Mouse (Mus musculus): ENCODE data around the gene Ssbp4. TPM values are rescaled to one million over a fixed set of nuclear protein-coding genes. Genes with fewer than 3 reads are reported as not detected.

The Ssbp4 gene
- polyA plus RNA-seq (2015; fragmentation: Nextera tagmentation; extraction: Ambion mirVana): 68.4 and 69.5 TPM in 2 replicates

GRCm38 (mm10) chr8:70608749-70609367 is at the start of gene Ssbp4:
Gene Ssbp4, minus strand, starts transcription at chr8:70608872.
- 4% methylated on average over 26 of the region's 26 CpGs for WGBS
- H3K36me3 ChIP-seq (ENCODE audit: control insufficient read depth, insufficient read depth): no peaks in the 10 kb centered on the region
- peak within 1 kb of the TSS; percentile 96 for H3K27ac ChIP-seq (ENCODE audit: low read length)
- H3K4me2 ChIP-seq (ENCODE audit: low read depth, low read length): peak within 1 kb of the TSS; percentile 99
- H3K4me1 ChIP-seq (ENCODE audit: control insufficient read depth, insufficient read depth, low read length): peaks cover 17% of the 10 kb centered on the region
- H3K9ac ChIP-seq (ENCODE audit: low read length): peak within 1 kb of the TSS; percentile 85
- no peaks in the 10 kb centered on the region for H3K9me3 ChIP-seq (replicated peaks; ENCODE audit: control insufficient read depth, low read length)
- no peaks in the 10 kb centered on the region for H3K27me3 ChIP-seq (ENCODE audit: control insufficient read depth, insufficient read depth, low read length)
- peak; percentile 0; the same call in 1 of the 2 replicates for ATAC-seq (replicated peaks; ENCODE audit: extremely low read depth, insufficient read depth, low FRiP score)
- H3K4me3 ChIP-seq (ENCODE audit: low read length): peak within 1 kb of the TSS; percentile 74

- Histone ChIP-seq H3K4me2 (ENCODE audit: low read depth, low read length) (peak overlapping the region; percentile 84; the same call in 1 of the 2 replicates), H3K9me3 (replicated peaks; ENCODE audit: control insufficient read depth, low read length) (no peaks in the 10 kb centered on the region), H3K4me3 (ENCODE audit: low read length) (no peak overlapping the region), H3K27ac (ENCODE audit: low read length) (no peak overlapping the region), H3K9ac (ENCODE audit: low read length) (peak overlapping the region; percentile 94), H3K4me1 (ENCODE audit: control insufficient read depth, insufficient read depth, low read length) (peaks cover 22% of the 10 kb centered on the region), H3K36me3 (ENCODE audit: control insufficient read depth, insufficient read depth) (peaks cover 17% of the 10 kb centered on the region), H3K27me3 (ENCODE audit: control insufficient read depth, insufficient read depth, low read length) (no peaks in the 10 kb centered on the region)
- WGBS: 81% methylated on average over 2 of the region's 2 CpGs
- ATAC-seq (replicated peaks; ENCODE audit: extremely low read depth, insufficient read depth, low FRiP score): no peak
Observed at GRCm38 (mm10) chr8:70657739-70658138, 49.1 kb upstream of the Ssbp4 start.

- no peak overlapping the region for H3K27ac ChIP-seq (ENCODE audit: low read length)
- H3K27me3 ChIP-seq (ENCODE audit: control insufficient read depth, insufficient read depth, low read length): no peaks in the 10 kb centered on the region
- H3K4me1 ChIP-seq (ENCODE audit: control insufficient read depth, insufficient read depth, low read length): peaks cover 22% of the 10 kb centered on the region
- no peak for ATAC-seq (replicated peaks; ENCODE audit: extremely low read depth, insufficient read depth, low FRiP score)
- H3K4me3 ChIP-seq (ENCODE audit: low read length): no peak overlapping the region
- H3K4me2 ChIP-seq (ENCODE audit: low read depth, low read length): no peak overlapping the region
- 96% methylated on average over 3 of the region's 3 CpGs for WGBS
- H3K9me3 ChIP-seq (replicated peaks; ENCODE audit: control insufficient read depth, low read length): no peaks in the 10 kb centered on the region
- peaks cover 18% of the 10 kb centered on the region for H3K36me3 ChIP-seq (ENCODE audit: control insufficient read depth, insufficient read depth)
- H3K9ac ChIP-seq (ENCODE audit: low read length): no peak overlapping the region; the same call in 1 of the 2 replicates
Observed at GRCm38 (mm10) chr8:70657214-70657613, 48.5 kb upstream of the Ssbp4 start.

GRCm38 (mm10) chr8:70656193-70656790 is 47.6 kb upstream of the Ssbp4 start:
- Histone ChIP-seq H3K4me3 (ENCODE audit: low read length) (no peak overlapping the region), H3K9me3 (replicated peaks; ENCODE audit: control insufficient read depth, low read length) (no peaks in the 10 kb centered on the region), H3K9ac (ENCODE audit: low read length) (no peak overlapping the region), H3K4me2 (ENCODE audit: low read depth, low read length) (no peak overlapping the region), H3K27me3 (ENCODE audit: control insufficient read depth, insufficient read depth, low read length) (no peaks in the 10 kb centered on the region), H3K27ac (ENCODE audit: low read length) (no peak overlapping the region), H3K36me3 (ENCODE audit: control insufficient read depth, insufficient read depth) (peaks cover 28% of the 10 kb centered on the region), H3K4me1 (ENCODE audit: control insufficient read depth, insufficient read depth, low read length) (peaks cover 22% of the 10 kb centered on the region)
- whole genome bisulfite sequencing: 83% methylated on average over 13 of the region's 13 CpGs
- ATAC-seq (replicated peaks; ENCODE audit: extremely low read depth, insufficient read depth, low FRiP score): no peak

GRCm38 (mm10) chr8:70655469-70655868 is 46.8 kb upstream of the Ssbp4 start:
- H3K9ac ChIP-seq (ENCODE audit: low read length): no peak overlapping the region
- no peak overlapping the region for H3K4me2 ChIP-seq (ENCODE audit: low read depth, low read length)
- H3K9me3 ChIP-seq (replicated peaks; ENCODE audit: control insufficient read depth, low read length): no peaks in the 10 kb centered on the region
- H3K4me1 ChIP-seq (ENCODE audit: control insufficient read depth, insufficient read depth, low read length): peaks cover 20% of the 10 kb centered on the region
- no peak overlapping the region for H3K27ac ChIP-seq (ENCODE audit: low read length)
- H3K4me3 ChIP-seq (ENCODE audit: low read length): no peak overlapping the region
- WGBS: 66% methylated on average over 2 of the region's 2 CpGs
- peaks cover 36% of the 10 kb centered on the region for H3K36me3 ChIP-seq (ENCODE audit: control insufficient read depth, insufficient read depth)
- ATAC-seq (replicated peaks; ENCODE audit: extremely low read depth, insufficient read depth, low FRiP score): no peak
- H3K27me3 ChIP-seq (ENCODE audit: control insufficient read depth, insufficient read depth, low read length): no peaks in the 10 kb centered on the region

GRCm38 (mm10) chr8:70654121-70654520 is 45.4 kb upstream of the Ssbp4 start:
- Histone ChIP-seq H3K4me3 (ENCODE audit: low read length) (no peak overlapping the region), H3K4me2 (ENCODE audit: low read depth, low read length) (no peak overlapping the region), H3K9ac (ENCODE audit: low read length) (no peak overlapping the region), H3K27ac (ENCODE audit: low read length) (no peak overlapping the region), H3K9me3 (replicated peaks; ENCODE audit: control insufficient read depth, low read length) (no peaks in the 10 kb centered on the region), H3K4me1 (ENCODE audit: control insufficient read depth, insufficient read depth, low read length) (peaks cover 27% of the 10 kb centered on the region), H3K27me3 (ENCODE audit: control insufficient read depth, insufficient read depth, low read length) (no peaks in the 10 kb centered on the region), H3K36me3 (ENCODE audit: control insufficient read depth, insufficient read depth) (peaks cover 42% of the 10 kb centered on the region)
- ATAC-seq (replicated peaks; ENCODE audit: extremely low read depth, insufficient read depth, low FRiP score): no peak
- 69% methylated on average over 1 of the region's 1 CpGs for whole genome bisulfite sequencing

- Histone ChIP-seq H3K27me3 (ENCODE audit: control insufficient read depth, insufficient read depth, low read length) (no peaks in the 10 kb centered on the region), H3K36me3 (ENCODE audit: control insufficient read depth, insufficient read depth) (peaks cover 42% of the 10 kb centered on the region), H3K27ac (ENCODE audit: low read length) (no peak overlapping the region), H3K4me2 (ENCODE audit: low read depth, low read length) (no peak overlapping the region), H3K4me3 (ENCODE audit: low read length) (no peak overlapping the region), H3K9ac (ENCODE audit: low read length) (no peak overlapping the region), H3K9me3 (replicated peaks; ENCODE audit: control insufficient read depth, low read length) (no peaks in the 10 kb centered on the region), H3K4me1 (ENCODE audit: control insufficient read depth, insufficient read depth, low read length) (peaks cover 28% of the 10 kb centered on the region)
- no peak for ATAC-seq (replicated peaks; ENCODE audit: extremely low read depth, insufficient read depth, low FRiP score)
- 72% methylated on average over 2 of the region's 2 CpGs for WGBS
Observed at GRCm38 (mm10) chr8:70653226-70653625, 44.6 kb upstream of the Ssbp4 start.

- Histone ChIP-seq H3K4me1 (ENCODE audit: control insufficient read depth, insufficient read depth, low read length) (peaks cover 45% of the 10 kb centered on the region), H3K27ac (ENCODE audit: low read length) (no peak overlapping the region)
- 91% methylated on average over 17 of the region's 17 CpGs for WGBS
Observed at GRCm38 (mm10) chr8:70650351-70650750, 41.7 kb upstream of the Ssbp4 start.

GRCm38 (mm10) chr8:70649324-70649723 is 40.7 kb upstream of the Ssbp4 start:
- 24% methylated on average over 4 of the region's 4 CpGs for WGBS
- H3K4me1 ChIP-seq (ENCODE audit: control insufficient read depth, insufficient read depth, low read length): peaks cover 47% of the 10 kb centered on the region

More at GRCm38 (mm10) chr8:70650351-70650750, 41.7 kb upstream of the Ssbp4 start:
- peaks cover 30% of the 10 kb centered on the region for H3K36me3 ChIP-seq (ENCODE audit: control insufficient read depth, insufficient read depth)
- H3K9me3 ChIP-seq (replicated peaks; ENCODE audit: control insufficient read depth, low read length): no peaks in the 10 kb centered on the region
- no peaks in the 10 kb centered on the region for H3K27me3 ChIP-seq (ENCODE audit: control insufficient read depth, insufficient read depth, low read length)
- no peak overlapping the region for H3K9ac ChIP-seq (ENCODE audit: low read length)
- H3K4me3 ChIP-seq (ENCODE audit: low read length): no peak overlapping the region
- H3K4me2 ChIP-seq (ENCODE audit: low read depth, low read length): no peak overlapping the region
- ATAC-seq (replicated peaks; ENCODE audit: extremely low read depth, insufficient read depth, low FRiP score): no peak

More at GRCm38 (mm10) chr8:70649324-70649723, 40.7 kb upstream of the Ssbp4 start:
- H3K9ac ChIP-seq (ENCODE audit: low read length): no peak overlapping the region; the same call in 1 of the 2 replicates
- H3K36me3 ChIP-seq (ENCODE audit: control insufficient read depth, insufficient read depth): peaks cover 25% of the 10 kb centered on the region
- H3K4me2 ChIP-seq (ENCODE audit: low read depth, low read length): 0 out of 2 replicates have a peak overlapping the region, but pooled peaks have one; percentile 5
- H3K27ac ChIP-seq (ENCODE audit: low read length): peak overlapping the region; percentile 89
- peak; percentile 87 for ATAC-seq (replicated peaks; ENCODE audit: extremely low read depth, insufficient read depth, low FRiP score)
- H3K9me3 ChIP-seq (replicated peaks; ENCODE audit: control insufficient read depth, low read length): no peaks in the 10 kb centered on the region
- no peak overlapping the region for H3K4me3 ChIP-seq (ENCODE audit: low read length)
- H3K27me3 ChIP-seq (ENCODE audit: control insufficient read depth, insufficient read depth, low read length): no peaks in the 10 kb centered on the region
